Mouse (Mus musculus) ES-Bruce4 (cell line): ENCODE results near the gene Tbc1d22a. TPM values are rescaled to one million over a fixed set of nuclear protein-coding genes. Genes with fewer than 3 reads are reported as not detected.

Source experiments
- H3K27ac ChIP-seq: 2 replicates; pipeline ENCODE4 v1.5.1; 2012; ENCODE audit warnings: low read length, inconsistent platforms; ENCODE audit not compliant: insufficient read depth
- H3K27me3 ChIP-seq: 2 replicates; pipeline ENCODE4 v1.6.1; 2012; ENCODE audit warnings: mild to moderate bottlenecking, low read length, inconsistent platforms; ENCODE audit not compliant: control insufficient read depth, poor library complexity, insufficient read depth, severe bottlenecking
- H3K36me3 ChIP-seq: 2 replicates; pipeline ENCODE4 v1.6.1; 2012; ENCODE audit warnings: inconsistent platforms, mild to moderate bottlenecking, low read length, moderate library complexity; ENCODE audit not compliant: control insufficient read depth, poor library complexity, insufficient read depth, severe bottlenecking
- H3K4me1 ChIP-seq: one replicate; pipeline ENCODE4 v1.8.1; 2011; ENCODE audit warnings: low read length; ENCODE audit not compliant: control insufficient read depth, insufficient read depth
- H3K4me3 ChIP-seq: 2 replicates; pipeline ENCODE4 v1.5.1; 2011; ENCODE audit warnings: low read depth, mild to moderate bottlenecking, low read length
- H3K9ac ChIP-seq: 2 replicates; pipeline ENCODE4 v1.6.1; 2012; ENCODE audit warnings: low read depth, mild to moderate bottlenecking, inconsistent platforms; ENCODE audit not compliant: poor library complexity, severe bottlenecking
- H3K9me3 ChIP-seq: replicated peaks from 2 replicates; pipeline ENCODE4 v1.6.1; 2012; ENCODE audit warnings: mild to moderate bottlenecking, low read length, inconsistent platforms; ENCODE audit not compliant: control insufficient read depth, poor library complexity, insufficient read depth, severe bottlenecking
- CTCF ChIP-seq: IDR thresholded peaks from one replicate; pipeline ENCODE4 v1.8.1; 2011; ENCODE audit warnings: low read depth, low read length
- EP300 ChIP-seq: IDR thresholded peaks from 2 replicates; pipeline ENCODE4 v1.6.1; 2011; ENCODE audit warnings: low read depth, low read length; ENCODE audit not compliant: insufficient read depth
- POLR2A ChIP-seq: IDR thresholded peaks from one replicate; pipeline ENCODE4 v1.8.1; 2011; ENCODE audit warnings: low read length; ENCODE audit not compliant: insufficient read depth
- polyA plus RNA-seq: library from polyadenylated mRNA; stranded (reverse); fragments of >200 nt; gene quantifications from 2 replicates; pipeline ENCODE4 v1.2.4, GENCODE M21; 2011; ENCODE audit warnings: low read depth; ENCODE audit not compliant: missing spikeins, insufficient read depth, insufficient read length

Tbc1d22a gene
- polyA plus RNA-seq, result 14.1 and 16.7 TPM in 2 replicates

DNA sequence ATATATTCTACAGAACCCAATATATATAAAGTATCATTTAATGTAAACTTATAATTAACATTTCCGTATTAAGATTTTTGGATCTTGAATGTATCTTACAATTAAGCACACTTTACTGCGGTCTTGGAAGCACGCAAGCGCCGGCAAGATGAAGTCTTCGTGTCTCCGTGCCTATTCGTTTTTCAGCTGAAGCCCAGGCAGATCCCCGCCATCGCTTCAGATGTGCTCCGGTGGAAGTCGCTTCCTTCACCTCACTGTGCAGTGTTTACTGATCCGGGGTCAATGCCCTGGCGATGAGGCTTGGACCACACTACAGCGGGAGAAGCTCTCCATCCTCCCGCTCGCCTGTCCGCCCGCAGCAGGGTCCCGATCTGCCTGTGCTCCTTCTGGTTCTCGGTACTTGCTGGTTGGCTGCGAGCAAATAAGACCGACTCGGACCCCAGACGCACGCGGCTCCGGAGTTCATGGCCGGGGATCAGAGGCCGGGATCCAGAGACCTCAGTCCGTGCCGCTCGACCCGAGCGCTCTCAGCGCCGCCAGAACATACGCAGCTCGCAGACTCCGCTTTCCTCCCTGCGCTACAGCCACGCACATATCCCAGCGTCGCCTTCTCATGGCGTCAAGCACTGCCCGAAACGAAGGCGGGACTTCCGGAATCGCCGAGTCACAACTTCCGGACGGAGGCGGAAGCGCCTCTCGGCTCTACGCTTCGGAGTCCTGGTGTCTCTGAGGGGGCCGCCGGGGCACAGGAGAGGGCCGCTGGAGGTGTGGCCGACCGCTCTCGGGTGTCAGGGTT lies at the start of gene Tbc1d22a:
Gene Tbc1d22a, plus strand, starts transcription at position 707 of the 796 bp plus-strand sequence.
- H3K27ac ChIP-seq, result no peak within 1 kb of the TSS
- H3K9ac ChIP-seq, result peak within 1 kb of the TSS; percentile 61
- H3K36me3 ChIP-seq, result peaks cover 3% of the 10 kb centered on the region; the same call in 1 of the 2 replicates
- peaks cover 3% of the 10 kb centered on the region for H3K4me1 ChIP-seq
- TF ChIP-seq POLR2A (peak; percentile 69), EP300 (no peak)
- H3K27me3 ChIP-seq, result no peaks in the 10 kb centered on the region
- peak within 1 kb of the TSS; percentile 88 for H3K4me3 ChIP-seq
- no peaks in the 10 kb centered on the region for H3K9me3 ChIP-seq

DNA sequence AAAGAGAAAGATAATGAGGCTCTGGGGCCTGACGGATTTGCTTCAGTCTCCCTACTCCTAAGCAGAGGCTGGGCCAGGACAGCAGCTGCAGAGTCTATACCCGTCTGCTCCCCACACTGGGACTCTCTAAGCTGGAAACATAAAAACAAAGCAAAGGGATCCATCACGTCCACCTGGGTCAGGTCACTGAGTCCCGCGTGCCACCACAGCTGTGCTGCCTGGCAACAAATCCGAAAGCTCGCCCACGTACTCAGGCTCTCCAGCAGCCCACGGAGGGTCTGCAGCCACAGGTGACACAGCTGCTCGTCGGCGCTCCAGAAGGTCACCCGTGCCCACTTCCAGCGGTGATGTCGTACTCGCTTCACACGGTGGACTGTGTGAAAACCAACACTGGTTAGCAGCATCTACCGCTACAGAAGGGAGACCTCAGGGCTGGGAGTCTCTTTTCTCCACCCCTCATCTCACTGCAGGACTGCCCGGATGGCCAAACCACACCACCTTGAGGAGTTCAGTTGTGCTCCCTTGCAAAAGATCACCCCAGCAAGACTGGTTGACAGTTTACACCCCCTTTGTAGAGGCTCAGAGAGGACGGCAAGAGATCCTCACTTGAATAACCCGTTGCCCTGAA lies 49.4 kb upstream of the Tbc1d22a start:
- Histone ChIP-seq H3K4me3 (no peak overlapping the region), H3K9ac (no peak overlapping the region), H3K27me3 (no peaks in the 10 kb centered on the region), H3K4me1 (peaks cover 2% of the 10 kb centered on the region), H3K36me3 (no peaks in the 10 kb centered on the region), H3K27ac (no peak overlapping the region), H3K9me3 (no peaks in the 10 kb centered on the region)
- TF ChIP-seq CTCF (no peak), EP300 (no peak), POLR2A (no peak)

GRCm38 (mm10) chr15:86165811-86166590 lies 48.3 kb upstream of the Tbc1d22a start:
- TF ChIP-seq EP300 (no peak), POLR2A (no peak), CTCF (no peak)
- Histone ChIP-seq H3K9ac (no peak overlapping the region), H3K9me3 (no peaks in the 10 kb centered on the region), H3K36me3 (no peaks in the 10 kb centered on the region), H3K4me3 (no peak overlapping the region), H3K27ac (no peak overlapping the region), H3K27me3 (no peaks in the 10 kb centered on the region), H3K4me1 (peaks cover 2% of the 10 kb centered on the region)

- Histone ChIP-seq H3K4me3 (no peak overlapping the region), H3K27me3 (no peaks in the 10 kb centered on the region), H3K9ac (no peak overlapping the region), H3K36me3 (no peaks in the 10 kb centered on the region), H3K9me3 (no peaks in the 10 kb centered on the region), H3K4me1 (peaks cover 2% of the 10 kb centered on the region), H3K27ac (no peak overlapping the region)
- TF ChIP-seq CTCF (no peak), EP300 (no peak), POLR2A (no peak)
These were observed 47.1 kb upstream of the Tbc1d22a start for GRCm38 (mm10) chr15:86167032-86167655.

- Histone ChIP-seq H3K27me3 (no peaks in the 10 kb centered on the region), H3K4me3 (no peak overlapping the region), H3K9ac (no peak overlapping the region), H3K27ac (no peak overlapping the region), H3K4me1 (peaks cover 2% of the 10 kb centered on the region), H3K9me3 (no peaks in the 10 kb centered on the region), H3K36me3 (no peaks in the 10 kb centered on the region)
- TF ChIP-seq POLR2A (no peak), CTCF (no peak), EP300 (no peak)
These were observed 46.3 kb upstream of the Tbc1d22a start for GRCm38 (mm10) chr15:86167787-86168504.
